Mouse (Mus musculus) heart, embryonic 12.5 days (tissue): ENCODE data around the gene Ak4. TPM values are rescaled to one million over a fixed set of nuclear protein-coding genes. Genes with fewer than 3 reads are reported as not detected.

Source experiments
- ATAC-seq: fragments of 200-750 bp; cut with Nextera tagmentation; 2 replicates; pipeline ENCODE4 v1.8.0; 2017; ENCODE audit warnings: moderate TSS enrichment, moderate library complexity; ENCODE audit not compliant: insufficient number of reproducible peaks, low FRiP score
- H3K27ac ChIP-seq: fragments of 300-500 bp; sonication (generic); 2 replicates; pipeline ENCODE4 v1.5.1; 2016; ENCODE audit warnings: mild to moderate bottlenecking, moderate library complexity; ENCODE audit not compliant: poor library complexity, severe bottlenecking
- H3K27me3 ChIP-seq: fragments of 300-500 bp; sonication (generic); replicated peaks from 2 replicates; pipeline ENCODE4 v1.6.1; 2016; ENCODE audit warnings: mild to moderate bottlenecking, moderate library complexity
- H3K36me3 ChIP-seq: fragments of 300-500 bp; sonication (generic); 2 replicates; pipeline ENCODE4 v1.6.1; 2016; ENCODE audit warnings: mild to moderate bottlenecking, moderate library complexity
- H3K4me1 ChIP-seq: fragments of 300-500 bp; sonication (generic); replicated peaks from 2 replicates; pipeline ENCODE4 v1.6.1; 2016; ENCODE audit warnings: mild to moderate bottlenecking
- H3K4me2 ChIP-seq: fragments of 300-500 bp; sonication (generic); 2 replicates; pipeline ENCODE4 v1.6.1; 2016; ENCODE audit warnings: mild to moderate bottlenecking, moderate library complexity
- H3K4me3 ChIP-seq: fragments of 300-500 bp; sonication (generic); 2 replicates; pipeline ENCODE4 v1.5.1; 2016; ENCODE audit warnings: mild to moderate bottlenecking
- H3K9ac ChIP-seq: fragments of 300-500 bp; sonication (generic); 2 replicates; pipeline ENCODE4 v1.6.1; 2016; ENCODE audit warnings: mild to moderate bottlenecking, moderate library complexity
- H3K9me3 ChIP-seq: fragments of 300-500 bp; sonication (generic); replicated peaks from 2 replicates; pipeline ENCODE4 v1.6.1; 2016; ENCODE audit warnings: mild to moderate bottlenecking, moderate library complexity
- WGBS: fragments of 180-500 bp; shearing (Covaris S2); methylation state at CpG from one replicate; pipeline ENCODE4 v1.1.7; 2016; 5-methylcytosine and 5-hydroxymethylcytosine counted together
- polyA plus RNA-seq: library from polyadenylated mRNA; unstranded; fragments of >200 nt; fragmentation: Nextera tagmentation; extraction: Ambion mirVana; gene quantifications from 2 replicates; pipeline ENCODE4 v1.2.1, GENCODE M21; 2016

The Ak4 gene
- polyA plus RNA-seq, 1 experiment from 2014 or later: 32.6 TPM

DNA sequence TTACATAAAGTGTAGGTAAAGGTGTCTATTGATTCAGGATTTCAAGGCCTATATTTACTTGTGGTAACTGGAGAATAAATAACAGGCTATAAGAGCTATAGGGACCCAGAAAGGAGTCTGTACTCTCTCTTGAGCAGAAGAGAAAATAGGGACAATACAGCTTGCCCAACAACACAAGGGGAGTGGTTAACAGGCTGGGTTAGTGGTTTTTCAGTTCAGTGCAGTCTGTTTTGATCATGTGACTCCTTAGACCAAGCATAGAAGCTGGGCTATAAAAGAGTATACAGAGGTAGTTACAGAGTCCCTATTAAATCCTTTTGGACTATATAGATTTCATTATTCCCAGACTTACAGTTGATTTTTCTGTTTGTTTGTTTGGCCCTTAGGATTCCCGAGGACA, 41.0 kb downstream of the Ak4 start:
- H3K4me2 ChIP-seq: no peak overlapping the region
- ATAC-seq: no peak
- H3K9ac ChIP-seq: no peak overlapping the region
- no peak overlapping the region for H3K27ac ChIP-seq
- no peaks in the 10 kb centered on the region for H3K9me3 ChIP-seq
- WGBS: 80% methylated on average over 1 of the region's 1 CpGs
- peaks cover 23% of the 10 kb centered on the region for H3K4me1 ChIP-seq
- H3K36me3 ChIP-seq: peaks cover 21% of the 10 kb centered on the region
- no peak overlapping the region for H3K4me3 ChIP-seq
- no peaks in the 10 kb centered on the region for H3K27me3 ChIP-seq

DNA sequence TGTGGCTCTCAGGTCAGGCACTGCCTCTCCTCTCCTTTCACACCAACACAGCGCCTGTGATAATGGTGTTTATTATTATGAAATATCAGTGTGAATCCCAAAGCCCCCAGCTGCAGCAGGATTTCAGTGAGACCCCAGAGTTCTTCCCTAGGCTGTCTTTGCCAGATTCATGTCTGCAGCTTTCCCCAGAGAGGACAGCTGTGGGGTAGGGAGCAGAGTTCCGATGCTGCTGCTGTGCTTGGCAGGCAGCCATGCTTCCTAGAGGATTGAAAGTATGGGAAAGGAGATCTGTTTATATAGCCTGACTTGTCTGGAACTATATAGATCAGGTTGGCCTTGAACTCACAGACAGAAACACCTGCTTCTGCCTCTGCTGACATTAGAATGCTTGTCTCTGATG, 43.0 kb downstream of the Ak4 start:
- peaks cover 7% of the 10 kb centered on the region for H3K4me1 ChIP-seq
- WGBS: 72% methylated on average over 2 of the region's 2 CpGs
- H3K27ac ChIP-seq: no peak overlapping the region
- H3K9ac ChIP-seq: no peak overlapping the region
- no peaks in the 10 kb centered on the region for H3K27me3 ChIP-seq
- H3K9me3 ChIP-seq: no peaks in the 10 kb centered on the region
- no peak overlapping the region for H3K4me2 ChIP-seq
- H3K4me3 ChIP-seq: no peak overlapping the region
- peaks cover 27% of the 10 kb centered on the region for H3K36me3 ChIP-seq
- ATAC-seq: no peak

DNA sequence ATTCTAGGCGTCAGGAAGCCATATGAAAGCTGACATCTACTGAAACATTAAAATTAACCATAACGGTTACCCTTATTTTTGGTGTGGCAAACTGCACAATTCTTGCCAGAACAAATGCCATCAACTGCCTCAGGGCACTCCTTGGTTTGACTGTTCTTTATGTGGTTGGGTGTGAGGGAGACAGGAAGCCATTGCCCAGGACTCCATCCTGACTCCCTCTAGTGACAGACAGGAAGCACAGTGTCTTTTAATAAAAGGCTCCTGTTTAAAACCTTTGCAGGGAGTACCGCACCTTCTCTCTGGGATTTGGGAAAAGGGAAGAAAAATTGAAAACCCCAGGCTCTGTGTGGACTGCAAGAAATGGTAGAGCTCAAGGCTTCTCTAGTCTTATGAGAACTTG, 47.2 kb downstream of the Ak4 start:
- ATAC-seq: no peak

DNA sequence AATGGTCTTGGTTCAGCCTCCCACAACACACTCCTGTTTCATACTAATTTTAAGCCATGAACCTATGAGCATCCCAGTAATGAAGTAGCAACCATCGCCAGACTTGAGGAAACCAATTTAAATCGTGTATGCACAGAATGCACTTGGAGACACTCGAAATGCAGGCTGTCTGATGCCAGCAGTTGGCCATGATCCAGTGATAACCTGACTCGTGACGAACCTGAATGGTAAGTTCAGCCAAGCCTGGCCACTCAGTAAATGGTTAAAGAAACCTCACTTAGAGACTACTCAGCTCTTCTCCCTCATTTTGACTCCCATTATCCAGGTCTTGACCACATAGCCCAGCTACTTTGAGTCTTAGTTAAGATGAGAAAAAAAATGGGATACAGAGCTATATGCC, 50.2 kb downstream of the Ak4 start:
- Histone ChIP-seq H3K4me2 (no peak overlapping the region), H3K36me3 (peaks cover 13% of the 10 kb centered on the region), H3K27ac (no peak overlapping the region), H3K9ac (no peak overlapping the region), H3K4me1 (no peaks in the 10 kb centered on the region), H3K9me3 (no peaks in the 10 kb centered on the region), H3K27me3 (no peaks in the 10 kb centered on the region), H3K4me3 (no peak overlapping the region)
- ATAC-seq: no peak
- 75% methylated on average over 5 of the region's 5 CpGs for WGBS

More for the DNA sequence above, 47.2 kb downstream of the Ak4 start:
- Histone ChIP-seq H3K4me1 (0 out of 2 replicates have a peak, but pooled peaks cover 4% of the 10 kb centered on the region), H3K36me3 (peaks cover 27% of the 10 kb centered on the region), H3K9me3 (no peaks in the 10 kb centered on the region), H3K9ac (no peak overlapping the region), H3K27ac (no peak overlapping the region), H3K4me3 (no peak overlapping the region), H3K4me2 (no peak overlapping the region), H3K27me3 (no peaks in the 10 kb centered on the region)
- WGBS: 79% methylated on average over 3 of the region's 3 CpGs

DNA sequence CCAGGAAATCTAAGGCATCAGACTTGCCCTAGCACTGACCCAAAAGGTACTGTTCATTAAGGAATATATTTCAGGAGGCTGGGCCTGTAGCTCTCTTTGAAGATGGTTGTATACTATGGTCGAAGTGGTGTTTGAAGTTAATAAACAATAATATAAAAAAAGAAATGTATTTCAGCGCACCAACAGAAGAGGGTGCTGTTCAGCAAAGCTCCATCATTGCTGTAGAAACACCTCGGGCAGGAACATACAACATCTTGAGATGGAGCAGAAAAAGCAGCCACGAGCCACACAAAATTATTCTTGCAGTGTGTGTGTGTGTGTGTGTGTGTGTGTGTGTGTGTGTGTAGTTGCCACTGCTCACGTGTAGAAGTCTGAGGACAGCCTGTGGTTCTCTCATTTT, 51.5 kb downstream of the Ak4 start:
- WGBS: 56% methylated on average over 5 of the region's 5 CpGs
- no peaks in the 10 kb centered on the region for H3K27me3 ChIP-seq
- H3K27ac ChIP-seq: no peak overlapping the region
- peaks cover 1% of the 10 kb centered on the region; the same call in 1 of the 2 replicates for H3K36me3 ChIP-seq
- no peaks in the 10 kb centered on the region for H3K9me3 ChIP-seq
- H3K4me1 ChIP-seq: no peaks in the 10 kb centered on the region
- no peak overlapping the region for H3K4me3 ChIP-seq
- H3K9ac ChIP-seq: no peak overlapping the region
- no peak overlapping the region for H3K4me2 ChIP-seq
- ATAC-seq: no peak

DNA sequence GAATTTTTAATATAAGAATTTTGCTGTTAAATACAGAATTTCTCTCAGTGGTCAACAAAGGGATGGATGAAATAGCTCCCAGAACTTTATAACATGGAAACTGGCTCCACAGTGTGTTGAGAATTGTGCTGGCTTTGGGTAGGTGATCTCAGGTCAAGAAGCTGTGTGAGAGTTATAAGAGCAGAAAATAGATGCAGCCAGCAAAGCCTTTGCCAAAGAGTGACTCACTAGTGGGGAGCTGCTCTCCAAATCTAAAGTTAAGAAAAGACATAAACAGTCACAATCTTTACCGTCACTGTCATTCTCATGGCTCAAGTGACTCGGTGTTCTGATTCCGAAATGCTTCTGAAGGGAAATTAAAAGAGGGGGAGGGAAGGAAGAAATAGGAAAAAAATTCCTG, 53.7 kb downstream of the Ak4 start:
- WGBS: 78% methylated on average over 3 of the region's 3 CpGs
- H3K4me2 ChIP-seq: no peak overlapping the region
- no peak overlapping the region for H3K4me3 ChIP-seq
- no peak overlapping the region for H3K27ac ChIP-seq
- no peaks in the 10 kb centered on the region for H3K4me1 ChIP-seq
- ATAC-seq: no peak
- no peak overlapping the region for H3K9ac ChIP-seq
- no peaks in the 10 kb centered on the region for H3K36me3 ChIP-seq
- no peaks in the 10 kb centered on the region for H3K9me3 ChIP-seq
- no peaks in the 10 kb centered on the region for H3K27me3 ChIP-seq

DNA sequence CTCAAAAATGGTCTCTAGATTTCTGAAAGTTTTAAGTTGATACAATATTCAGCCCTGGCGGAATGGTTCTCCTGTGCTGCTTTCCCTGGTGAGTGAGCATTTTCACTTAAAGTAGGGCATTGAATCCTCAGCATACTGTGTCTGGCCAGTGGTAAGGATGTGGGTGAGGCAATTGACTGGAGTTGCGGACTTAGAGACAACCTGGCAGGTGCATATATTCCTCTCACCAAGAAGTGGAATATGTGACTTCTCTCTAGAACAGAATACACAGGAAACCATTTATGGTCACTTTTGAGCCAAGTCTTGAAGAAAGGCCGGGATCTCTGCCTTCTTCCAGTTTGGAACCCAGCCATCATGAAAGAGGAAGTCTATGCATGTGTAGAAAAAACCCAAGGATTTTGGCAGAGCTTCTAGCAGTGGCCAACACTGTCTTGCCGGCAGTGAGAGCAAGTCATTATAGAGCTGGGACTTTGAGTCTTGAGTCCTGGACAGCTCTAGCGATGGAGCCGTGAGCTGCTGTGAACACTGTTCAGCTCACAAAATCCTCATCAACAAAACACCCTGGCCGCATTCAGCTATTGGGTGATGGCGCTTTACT, 71.3 kb downstream of the Ak4 start:
- ATAC-seq: no peak
- H3K27me3 ChIP-seq: peaks cover 9% of the 10 kb centered on the region
- no peak overlapping the region for H3K27ac ChIP-seq

DNA sequence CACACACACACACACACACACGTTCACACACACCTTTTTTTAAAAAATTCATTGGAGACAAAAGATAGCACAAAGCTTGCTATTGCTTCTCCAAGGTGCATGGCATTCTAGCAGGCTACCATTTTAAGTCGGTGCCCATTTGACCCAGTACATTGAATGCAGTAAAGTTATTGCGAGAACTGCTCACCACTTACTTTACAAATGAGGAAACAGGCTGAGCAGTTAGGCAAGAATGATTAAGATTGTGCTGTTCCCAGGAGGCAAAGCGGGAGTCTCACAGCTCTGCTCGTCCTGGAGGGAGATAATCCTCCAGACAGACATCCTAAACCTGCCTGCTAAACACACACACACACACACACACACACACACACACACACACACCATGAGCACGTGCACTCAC, 72.6 kb downstream of the Ak4 start:
- Histone ChIP-seq H3K4me2 (no peak overlapping the region), H3K4me3 (no peak overlapping the region), H3K36me3 (no peaks in the 10 kb centered on the region), H3K9me3 (no peaks in the 10 kb centered on the region), H3K9ac (no peak overlapping the region), H3K4me1 (no peaks in the 10 kb centered on the region; the same call in 1 of the 2 replicates), H3K27ac (no peak overlapping the region), H3K27me3 (peaks cover 22% of the 10 kb centered on the region)
- ATAC-seq: no peak
- WGBS: 59% methylated on average over 6 of the region's 6 CpGs

More for the DNA sequence above, 71.3 kb downstream of the Ak4 start:
- no peaks in the 10 kb centered on the region for H3K36me3 ChIP-seq
- no peaks in the 10 kb centered on the region for H3K4me1 ChIP-seq
- no peak overlapping the region for H3K4me2 ChIP-seq
- no peak overlapping the region for H3K4me3 ChIP-seq
- no peak overlapping the region for H3K9ac ChIP-seq
- H3K9me3 ChIP-seq: no peaks in the 10 kb centered on the region
- 82% methylated on average over 8 of the region's 8 CpGs for WGBS

DNA sequence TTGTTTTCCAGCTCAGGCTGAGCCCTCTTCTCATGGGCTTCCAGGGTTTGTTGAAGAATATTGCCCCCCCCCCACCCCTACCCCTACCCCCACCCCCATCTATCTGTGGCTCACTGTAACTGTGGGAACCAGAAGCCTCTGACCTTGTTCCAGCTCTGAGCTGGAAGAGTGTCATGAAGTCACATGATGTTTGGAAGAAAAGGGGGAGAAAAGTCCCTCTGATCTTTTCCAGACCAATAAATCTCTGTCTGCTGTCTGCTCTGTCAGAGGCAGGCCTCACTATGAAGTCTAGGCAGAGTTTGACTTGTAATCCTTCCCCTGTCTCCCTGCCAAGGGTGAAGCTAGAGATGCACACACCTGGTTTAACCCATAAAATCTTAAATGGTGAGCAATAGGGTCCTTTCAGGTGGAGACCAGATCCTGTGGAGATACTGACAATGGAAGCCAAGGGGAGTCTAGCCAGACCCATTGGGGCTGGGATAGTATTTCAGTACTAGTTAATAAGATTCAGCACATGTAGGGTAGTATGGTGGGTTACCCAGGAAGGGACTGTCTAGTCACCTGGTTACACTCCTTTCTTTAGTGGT, 74.6 kb downstream of the Ak4 start:
- Histone ChIP-seq H3K27me3 (peaks cover 40% of the 10 kb centered on the region), H3K9me3 (no peaks in the 10 kb centered on the region), H3K27ac (no peak overlapping the region), H3K9ac (no peak overlapping the region), H3K4me3 (no peak overlapping the region), H3K4me1 (no peaks in the 10 kb centered on the region; the same call in 1 of the 2 replicates), H3K36me3 (no peaks in the 10 kb centered on the region), H3K4me2 (no peak overlapping the region)
- ATAC-seq: no peak

DNA sequence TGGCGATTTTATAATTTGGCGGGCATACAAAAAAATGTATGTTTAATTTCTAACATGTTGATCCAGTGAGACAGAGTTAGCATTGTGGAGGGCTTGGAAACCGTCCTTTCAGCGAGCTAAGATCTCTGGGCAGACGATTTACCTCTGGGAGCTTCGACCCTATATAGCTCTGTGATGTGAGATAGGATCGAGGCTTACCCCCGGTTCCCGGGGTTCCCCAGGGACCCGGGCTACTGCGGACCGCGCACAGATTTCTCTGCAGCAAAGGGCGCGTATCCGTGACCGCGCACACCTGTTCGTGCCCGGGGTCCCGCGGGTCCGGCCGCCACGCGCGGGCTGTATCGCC, 77.1 kb downstream of the Ak4 start:
- Histone ChIP-seq H3K4me3 (peak overlapping the region; percentile 64), H3K9ac (peak overlapping the region; percentile 63), H3K27me3 (peaks cover 49% of the 10 kb centered on the region), H3K9me3 (no peaks in the 10 kb centered on the region), H3K4me1 (no peaks in the 10 kb centered on the region; the same call in 1 of the 2 replicates), H3K36me3 (no peaks in the 10 kb centered on the region), H3K4me2 (peak overlapping the region; percentile 96), H3K27ac (no peak overlapping the region)
- ATAC-seq: 0 out of 2 replicates have a peak, but pooled peaks have one; percentile 9
- 2% methylated on average over 28 of the region's 28 CpGs for WGBS

DNA sequence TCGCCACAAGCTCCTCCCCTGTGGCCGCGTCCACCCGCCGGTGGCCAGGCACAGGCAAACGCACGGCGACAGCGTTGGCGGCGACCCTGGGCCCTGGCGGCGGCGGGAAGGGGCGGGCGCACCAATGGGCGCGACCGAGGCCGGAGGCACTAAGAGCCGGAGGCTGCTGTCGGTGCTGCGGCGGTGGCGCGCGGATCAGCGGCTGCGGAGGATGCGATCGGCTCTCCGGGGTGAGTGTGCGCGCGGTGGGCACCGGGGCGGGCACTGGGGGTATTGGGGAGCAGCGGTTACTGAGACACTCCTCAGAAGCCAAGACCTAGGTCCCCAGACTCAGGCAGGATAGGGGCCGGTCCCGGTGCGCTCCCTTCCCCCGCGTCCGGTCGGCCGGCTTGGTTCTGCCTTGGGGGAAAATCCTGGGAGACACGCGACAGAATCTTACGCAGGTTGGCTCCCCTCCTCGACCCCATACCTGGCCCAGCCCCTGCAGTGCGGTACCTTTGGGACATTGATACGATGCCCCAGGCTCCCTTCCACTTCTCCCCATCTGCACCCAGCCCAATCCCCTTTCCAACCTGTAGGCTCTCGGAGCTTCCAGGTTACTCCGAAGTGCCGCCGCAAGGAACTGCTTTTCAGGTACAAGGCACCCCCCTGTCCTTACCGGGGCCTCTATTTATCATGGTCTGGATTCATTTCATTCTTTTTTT, 77.6 kb downstream of the Ak4 start, which contains the start of gene Dnajc6:
TSS of gene Dnajc6 (plus strand) at position 115 of the 704 bp plus-strand sequence.
- no peak within 1 kb of the TSS for H3K27ac ChIP-seq
- H3K36me3 ChIP-seq: no peaks in the 10 kb centered on the region
- no peaks in the 10 kb centered on the region for H3K9me3 ChIP-seq
- ATAC-seq: peak; percentile 51; the same call in 1 of the 2 replicates
- under 1% methylated on average over 57 of the region's 57 CpGs for WGBS
- peak within 1 kb of the TSS; percentile 64 for H3K4me3 ChIP-seq
- peaks cover 49% of the 10 kb centered on the region for H3K27me3 ChIP-seq
- H3K4me1 ChIP-seq: no peaks in the 10 kb centered on the region; the same call in 1 of the 2 replicates
- peak within 1 kb of the TSS; percentile 96 for H3K4me2 ChIP-seq
- peak within 1 kb of the TSS; percentile 63 for H3K9ac ChIP-seq
